Mouse (Mus musculus) embryonic facial prominence, embryonic 13.5 days (tissue): ENCODE measurements at regions not wholly inside any gene's neighbourhood (a gene's known extent, or its start where the extent isn't known, plus 50 kb on each side); places are given as distances from the start of the nearest gene placed in this dataset.
A peak's percentile ranks its signal among the peaks of the same experiment; 100 is the strongest.

Experiments
- ATAC-seq: fragments of 200-750 bp; cut with Nextera tagmentation; 2 replicates; pipeline ENCODE4 v1.8.0; 2017; ENCODE audit warnings: low read depth; ENCODE audit not compliant: insufficient number of reproducible peaks, insufficient read depth, low FRiP score, low TSS enrichment
- H3K27ac ChIP-seq: fragments of 300-500 bp; sonication (generic); 2 replicates; pipeline ENCODE4 v1.5.1; 2015; ENCODE audit warnings: moderate library complexity, mild to moderate bottlenecking, inconsistent platforms
- H3K27me3 ChIP-seq: fragments of 300-500 bp; sonication (generic); 2 replicates; pipeline ENCODE4 v1.6.1; 2015; ENCODE audit warnings: mild to moderate bottlenecking, inconsistent platforms
- H3K36me3 ChIP-seq: fragments of 300-500 bp; sonication (generic); 2 replicates; pipeline ENCODE4 v1.6.1; 2015; ENCODE audit warnings: mild to moderate bottlenecking, inconsistent platforms
- H3K4me1 ChIP-seq: fragments of 300-500 bp; sonication (generic); 2 replicates; pipeline ENCODE4 v1.6.1; 2015; ENCODE audit warnings: inconsistent platforms
- H3K4me2 ChIP-seq: fragments of 300-500 bp; sonication (generic); 2 replicates; pipeline ENCODE4 v1.6.1; 2015; ENCODE audit warnings: moderate library complexity, mild to moderate bottlenecking, inconsistent platforms
- H3K4me3 ChIP-seq: fragments of 300-500 bp; sonication (generic); 2 replicates; pipeline ENCODE4 v1.5.1; 2015; ENCODE audit warnings: mild to moderate bottlenecking, inconsistent platforms
- H3K9ac ChIP-seq: fragments of 300-500 bp; sonication (generic); 2 replicates; pipeline ENCODE4 v1.6.1; 2015; ENCODE audit warnings: mild to moderate bottlenecking, inconsistent platforms
- H3K9me3 ChIP-seq: fragments of 300-500 bp; sonication (generic); 2 replicates; pipeline ENCODE4 v1.6.1; 2016; ENCODE audit warnings: inconsistent platforms
- WGBS: fragments of 180-500 bp; shearing (Covaris S2); methylation state at CpG from one replicate; pipeline ENCODE4 v1.1.7; 2015; ENCODE audit warnings: mixed read lengths; 5-methylcytosine and 5-hydroxymethylcytosine counted together

DNA sequence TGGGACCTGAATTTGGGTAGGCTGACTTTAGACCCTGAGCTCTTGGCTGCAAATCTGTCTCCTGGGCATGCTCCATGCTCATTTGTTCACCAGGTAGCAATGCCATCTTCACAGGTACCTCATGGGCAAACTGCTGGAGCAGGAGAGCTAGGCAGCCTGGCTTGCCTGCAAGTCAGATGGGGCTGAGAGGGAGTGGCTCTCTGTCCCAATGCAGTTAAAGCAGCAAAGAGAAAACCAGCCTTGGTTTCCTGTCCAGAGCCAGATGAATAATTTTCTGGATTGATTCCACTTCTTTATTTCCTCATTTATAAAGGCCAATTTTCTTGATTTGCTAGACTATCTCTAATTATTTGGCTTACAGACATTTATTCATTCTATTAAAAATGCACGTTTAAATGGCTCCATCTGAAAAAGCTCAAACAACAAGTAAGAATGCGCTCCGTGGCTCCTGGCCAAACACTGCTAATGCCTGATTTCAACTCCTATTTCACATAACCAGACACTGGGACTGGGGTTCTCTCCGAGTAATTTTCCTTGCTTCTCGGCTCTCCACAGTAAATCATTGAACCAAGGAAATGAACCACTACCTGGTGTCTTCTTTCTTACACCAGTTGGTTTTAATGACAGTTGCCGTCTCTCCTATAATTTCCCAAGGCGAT, 60.5 kb downstream of the Rsl24d1 start:
- Histone ChIP-seq H3K27me3 (no peaks in the 10 kb centered on the region), H3K27ac (no peak overlapping the region), H3K4me3 (no peak overlapping the region), H3K4me1 (no peaks in the 10 kb centered on the region), H3K9ac (no peak overlapping the region), H3K9me3 (no peaks in the 10 kb centered on the region), H3K4me2 (no peak overlapping the region), H3K36me3 (no peaks in the 10 kb centered on the region)
- ATAC-seq = no peak
- WGBS = 52% methylated on average over 7 of the region's 7 CpGs

DNA sequence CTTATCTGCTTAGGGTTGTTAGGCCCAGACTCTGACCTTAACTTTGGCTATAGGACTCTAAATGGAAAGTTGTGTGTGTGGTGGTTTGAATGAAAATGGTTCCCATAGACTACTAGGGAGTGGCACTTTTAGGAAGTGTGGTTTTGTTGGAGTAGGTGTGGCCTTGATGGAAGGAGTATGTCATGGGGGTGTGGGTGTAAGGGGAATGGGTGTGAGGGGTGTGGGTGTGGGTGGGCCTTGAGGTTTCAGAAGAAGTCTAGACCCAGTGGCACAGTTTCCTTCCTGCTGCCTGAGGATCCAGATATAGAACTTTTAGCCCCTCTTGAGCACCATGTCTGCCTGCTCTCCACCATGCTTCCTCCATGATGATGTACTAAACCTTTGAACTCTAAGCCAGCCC, 63.4 kb downstream of the Rsl24d1 start:
- ATAC-seq = no peak
- Histone ChIP-seq H3K27me3 (no peaks in the 10 kb centered on the region), H3K9ac (no peak overlapping the region), H3K9me3 (no peaks in the 10 kb centered on the region), H3K36me3 (no peaks in the 10 kb centered on the region), H3K27ac (no peak overlapping the region), H3K4me2 (no peak overlapping the region), H3K4me1 (no peaks in the 10 kb centered on the region), H3K4me3 (no peak overlapping the region)

DNA sequence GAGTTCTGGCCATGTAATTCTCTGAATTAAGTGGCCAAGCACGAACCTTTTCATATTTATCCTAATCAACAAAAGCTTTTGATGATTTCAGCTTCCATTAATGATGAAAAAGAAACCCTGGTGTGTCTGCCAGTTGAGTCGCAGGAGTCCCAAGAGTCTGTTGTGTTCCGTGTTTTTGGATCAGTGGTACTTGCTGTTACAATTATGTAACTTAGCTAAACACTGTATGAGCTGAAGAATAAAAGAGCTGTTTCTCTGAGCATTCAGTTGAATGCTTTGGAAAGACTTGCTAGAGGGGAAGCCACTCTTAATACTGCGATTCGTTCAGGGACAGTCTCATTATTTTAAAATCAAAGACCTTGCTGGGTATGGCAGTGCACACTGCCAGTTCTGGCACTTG, 70.1 kb downstream of the Rsl24d1 start:
- no peaks in the 10 kb centered on the region for H3K27me3 ChIP-seq
- H3K27ac ChIP-seq = no peak overlapping the region
- no peak overlapping the region for H3K9ac ChIP-seq
- H3K36me3 ChIP-seq = no peaks in the 10 kb centered on the region
- 76% methylated on average over 5 of the region's 5 CpGs for WGBS
- H3K9me3 ChIP-seq = no peaks in the 10 kb centered on the region
- no peak overlapping the region for H3K4me3 ChIP-seq
- H3K4me2 ChIP-seq = no peak overlapping the region
- H3K4me1 ChIP-seq = no peaks in the 10 kb centered on the region
- no peak for ATAC-seq

- no peaks in the 10 kb centered on the region for H3K4me1 ChIP-seq
- H3K27me3 ChIP-seq = no peaks in the 10 kb centered on the region
- no peak overlapping the region for H3K27ac ChIP-seq
- no peaks in the 10 kb centered on the region for H3K9me3 ChIP-seq
- no peak for ATAC-seq
- no peak overlapping the region for H3K4me3 ChIP-seq
- no peaks in the 10 kb centered on the region for H3K36me3 ChIP-seq
- H3K9ac ChIP-seq = no peak overlapping the region
- WGBS = 32% methylated on average over 3 of the region's 3 CpGs
- H3K4me2 ChIP-seq = no peak overlapping the region
Observed at GRCm38 (mm10) chr9:73184908-73185307, 71.7 kb downstream of the Rsl24d1 start.

GRCm38 (mm10) chr9:73192271-73192785, 79.1 kb downstream of the Rsl24d1 start:
- H3K4me3 ChIP-seq = no peak overlapping the region
- no peaks in the 10 kb centered on the region for H3K36me3 ChIP-seq
- H3K9ac ChIP-seq = no peak overlapping the region
- no peaks in the 10 kb centered on the region for H3K4me1 ChIP-seq
- H3K9me3 ChIP-seq = no peaks in the 10 kb centered on the region
- H3K27me3 ChIP-seq = no peaks in the 10 kb centered on the region; the same call in 1 of the 2 replicates
- ATAC-seq = no peak
- H3K4me2 ChIP-seq = peak overlapping the region; percentile 20; the same call in 1 of the 2 replicates
- no peak overlapping the region for H3K27ac ChIP-seq
- 19% methylated on average over 11 of the region's 11 CpGs for WGBS

GRCm38 (mm10) chr9:73198261-73199085, 85.2 kb downstream of the Rsl24d1 start:
- Histone ChIP-seq H3K27me3 (no peaks in the 10 kb centered on the region), H3K4me3 (no peak overlapping the region), H3K9me3 (no peaks in the 10 kb centered on the region), H3K4me1 (no peaks in the 10 kb centered on the region), H3K4me2 (no peak overlapping the region), H3K27ac (no peak overlapping the region), H3K9ac (no peak overlapping the region), H3K36me3 (no peaks in the 10 kb centered on the region)
- 84% methylated on average over 10 of the region's 10 CpGs for WGBS
- ATAC-seq = no peak

DNA sequence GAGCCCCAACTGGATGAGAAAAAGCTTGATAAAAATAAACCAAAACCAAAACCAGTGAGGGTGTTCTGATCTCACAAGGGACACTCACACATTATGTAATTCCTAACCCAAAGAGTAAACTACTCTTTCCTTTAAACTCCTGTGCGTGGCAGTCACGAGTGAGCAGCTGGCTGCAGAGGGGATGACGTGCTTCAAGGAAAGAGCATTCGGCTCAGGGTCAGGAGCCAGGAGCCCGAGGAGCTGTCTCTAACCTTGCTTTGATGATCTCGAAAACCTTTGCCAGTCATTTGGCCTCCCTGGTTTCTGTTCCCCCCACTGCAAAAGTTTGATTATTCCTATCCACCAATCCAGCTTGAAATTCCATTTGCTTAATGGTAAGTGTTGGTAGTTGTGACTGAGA, 109.9 kb downstream of the Rsl24d1 start:
- Histone ChIP-seq H3K9ac (no peak overlapping the region), H3K36me3 (no peaks in the 10 kb centered on the region), H3K27ac (no peak overlapping the region), H3K4me2 (no peak overlapping the region), H3K4me1 (no peaks in the 10 kb centered on the region), H3K4me3 (no peak overlapping the region), H3K9me3 (no peaks in the 10 kb centered on the region), H3K27me3 (no peaks in the 10 kb centered on the region)
- no peak for ATAC-seq
- WGBS = 44% methylated on average over 6 of the region's 6 CpGs

GRCm38 (mm10) chr9:73240188-73240587, 127.0 kb downstream of the Rsl24d1 start:
- H3K9me3 ChIP-seq = no peaks in the 10 kb centered on the region
- H3K9ac ChIP-seq = no peak overlapping the region
- no peak overlapping the region for H3K4me2 ChIP-seq
- H3K27ac ChIP-seq = no peak overlapping the region
- 67% methylated on average over 5 of the region's 5 CpGs for WGBS
- no peaks in the 10 kb centered on the region for H3K27me3 ChIP-seq
- H3K36me3 ChIP-seq = no peaks in the 10 kb centered on the region
- H3K4me1 ChIP-seq = 0 out of 2 replicates have a peak, but pooled peaks cover 4% of the 10 kb centered on the region
- H3K4me3 ChIP-seq = no peak overlapping the region
- no peak for ATAC-seq

DNA sequence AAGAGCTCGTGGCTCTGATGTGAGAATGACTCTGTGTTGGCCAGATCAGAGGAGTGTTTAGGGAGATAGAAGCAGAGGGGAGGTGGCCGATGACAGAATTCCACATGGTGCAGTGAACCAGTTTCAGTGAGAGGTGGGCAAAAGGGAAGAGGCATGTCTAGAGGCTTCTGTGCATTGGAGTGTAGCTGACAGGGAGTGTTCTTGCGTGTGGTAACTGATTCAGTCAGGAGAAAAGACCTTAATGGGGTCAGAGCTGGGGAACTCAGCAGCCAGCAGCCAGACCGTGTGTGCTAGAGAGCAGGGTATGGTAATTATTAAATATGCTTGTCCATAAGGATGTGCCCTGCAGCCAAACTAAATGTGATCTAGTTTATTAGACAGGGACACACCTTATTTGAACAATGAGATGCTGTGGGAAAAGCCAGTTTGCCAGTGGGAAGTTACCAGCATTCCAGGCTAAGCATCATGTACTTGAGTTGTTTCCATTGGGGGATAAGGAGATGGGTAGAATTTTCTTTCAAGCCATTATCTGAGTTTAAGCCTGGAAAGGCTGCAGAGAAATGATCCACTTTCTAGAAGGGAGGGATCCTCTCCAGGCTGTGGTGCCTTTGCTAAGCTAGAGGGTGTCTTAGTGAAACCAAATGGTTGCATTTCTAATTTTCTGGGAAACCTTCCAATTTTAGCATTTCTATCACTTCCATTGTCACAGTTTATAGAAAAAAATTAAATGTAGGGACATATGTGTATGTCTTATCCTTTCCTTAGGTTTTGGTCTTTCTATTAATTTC, 129.5 kb downstream of the Rsl24d1 start:
- WGBS = 51% methylated on average over 4 of the region's 4 CpGs
- no peak overlapping the region for H3K4me3 ChIP-seq
- no peaks in the 10 kb centered on the region for H3K27me3 ChIP-seq
- H3K4me1 ChIP-seq = 0 out of 2 replicates have a peak, but pooled peaks cover 6% of the 10 kb centered on the region
- H3K9me3 ChIP-seq = no peaks in the 10 kb centered on the region
- no peak for ATAC-seq
- H3K27ac ChIP-seq = no peak overlapping the region
- no peak overlapping the region for H3K4me2 ChIP-seq
- no peaks in the 10 kb centered on the region for H3K36me3 ChIP-seq
- H3K9ac ChIP-seq = no peak overlapping the region

- Histone ChIP-seq H3K4me1 (0 out of 2 replicates have a peak, but pooled peaks cover 6% of the 10 kb centered on the region), H3K9me3 (no peaks in the 10 kb centered on the region), H3K9ac (no peak overlapping the region), H3K4me3 (no peak overlapping the region), H3K27me3 (no peaks in the 10 kb centered on the region), H3K36me3 (no peaks in the 10 kb centered on the region), H3K4me2 (no peak overlapping the region), H3K27ac (no peak overlapping the region)
- ATAC-seq = no peak
- 73% methylated on average over 3 of the region's 3 CpGs for WGBS
Observed at GRCm38 (mm10) chr9:73244177-73244576, 131.0 kb downstream of the Rsl24d1 start.

DNA sequence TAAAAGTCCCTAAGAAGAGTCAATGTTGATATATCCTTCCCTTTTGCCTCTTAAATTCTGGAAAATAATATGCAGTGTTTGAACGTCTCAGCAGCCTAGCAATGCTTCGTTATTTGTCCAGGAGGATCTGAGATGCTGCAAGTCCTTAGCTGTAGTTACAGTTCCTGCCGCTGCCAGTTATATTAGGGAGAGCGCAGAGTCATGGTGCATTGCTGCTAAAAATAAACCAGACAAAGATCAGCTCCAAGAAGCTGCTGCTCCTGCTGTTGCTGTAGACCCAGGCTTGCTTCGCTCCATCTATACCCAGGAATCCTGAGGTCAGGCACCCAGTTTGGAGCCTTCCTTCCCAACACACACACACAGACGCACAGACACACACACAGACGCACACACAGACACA, 132.3 kb downstream of the Rsl24d1 start:
- H3K36me3 ChIP-seq = no peaks in the 10 kb centered on the region
- no peaks in the 10 kb centered on the region for H3K9me3 ChIP-seq
- H3K4me3 ChIP-seq = no peak overlapping the region
- H3K27ac ChIP-seq = no peak overlapping the region
- H3K4me1 ChIP-seq = 0 out of 2 replicates have a peak, but pooled peaks cover 6% of the 10 kb centered on the region
- H3K4me2 ChIP-seq = no peak overlapping the region
- no peaks in the 10 kb centered on the region for H3K27me3 ChIP-seq
- 82% methylated on average over 7 of the region's 7 CpGs for WGBS
- H3K9ac ChIP-seq = no peak overlapping the region
- ATAC-seq = no peak
